Mouse (Mus musculus) lung, embryonic 16.5 days (tissue): ENCODE measurements around the gene Kcns1. TPM values are rescaled to one million over a fixed set of nuclear protein-coding genes. Genes with fewer than 3 reads are reported as not detected.

Experiments
- ATAC-seq: fragments of 200-750 bp; cut with Nextera tagmentation; 2 replicates; pipeline ENCODE4 v1.8.0; 2017; ENCODE audit warnings: low read depth, mild to moderate bottlenecking, moderate library complexity
- H3K27ac ChIP-seq: fragments of 300-500 bp; sonication (generic); 2 replicates; pipeline ENCODE4 v1.5.1; 2014; ENCODE audit warnings: mild to moderate bottlenecking, control low read depth, low read length
- H3K27me3 ChIP-seq: fragments of 300-500 bp; sonication (generic); 2 replicates; pipeline ENCODE4 v1.6.1; 2014; ENCODE audit warnings: low read depth, low read length, mixed read lengths; ENCODE audit not compliant: control insufficient read depth, insufficient read depth
- H3K36me3 ChIP-seq: fragments of 300-500 bp; sonication (generic); 2 replicates; pipeline ENCODE4 v1.6.1; 2014; ENCODE audit warnings: low read length; ENCODE audit not compliant: control insufficient read depth, insufficient read depth
- H3K4me1 ChIP-seq: fragments of 300-500 bp; sonication (generic); replicated peaks from 2 replicates; pipeline ENCODE4 v1.6.1; 2014; ENCODE audit warnings: low read length, mixed read lengths; ENCODE audit not compliant: control insufficient read depth, insufficient read depth
- H3K4me2 ChIP-seq: fragments of 300-500 bp; sonication (generic); 2 replicates; pipeline ENCODE4 v1.6.1; 2014; ENCODE audit warnings: low read depth, low read length, control low read depth
- H3K4me3 ChIP-seq: fragments of 300-500 bp; sonication (generic); 2 replicates; pipeline ENCODE4 v1.5.1; 2014; ENCODE audit warnings: mild to moderate bottlenecking, low read length, control low read depth
- H3K9ac ChIP-seq: fragments of 300-500 bp; sonication (generic); 2 replicates; pipeline ENCODE4 v1.6.1; 2014; ENCODE audit warnings: low read length, control low read depth
- H3K9me3 ChIP-seq: fragments of 300-500 bp; sonication (generic); 2 replicates; pipeline ENCODE4 v1.6.1; 2016; ENCODE audit warnings: low read length; ENCODE audit not compliant: control insufficient read depth
- WGBS: fragments of 180-500 bp; shearing (Covaris S2); extraction: QIAGEN DNeasy Blood & Tissue Kit; methylation state at CpG from one replicate; pipeline ENCODE4 v1.1.7; 2014; 5-methylcytosine and 5-hydroxymethylcytosine counted together
- polyA plus RNA-seq: library from polyadenylated mRNA; unstranded; fragments of >200 nt; fragmentation: Nextera tagmentation; extraction: Ambion mirVana; gene quantifications from 2 replicates; pipeline ENCODE4 v1.2.1, GENCODE M21; 2015

Gene Kcns1
- polyA plus RNA-seq, 1 experiment from 2014 or later: not detected

- no peak overlapping the region for H3K9ac ChIP-seq
- no peaks in the 10 kb centered on the region for H3K9me3 ChIP-seq
- H3K4me2 ChIP-seq: no peak overlapping the region
- 93% methylated on average over 6 of the region's 6 CpGs for WGBS
- H3K27me3 ChIP-seq: no peaks in the 10 kb centered on the region
- H3K4me3 ChIP-seq: no peak overlapping the region
- no peak overlapping the region for H3K27ac ChIP-seq
- H3K4me1 ChIP-seq: no peaks in the 10 kb centered on the region
- H3K36me3 ChIP-seq: peaks cover 9% of the 10 kb centered on the region
- ATAC-seq: no peak
Observed at GRCm38 (mm10) chr2:164119503-164119902, 51.4 kb downstream of the Kcns1 start.

- no peak for ATAC-seq
- no peaks in the 10 kb centered on the region for H3K27me3 ChIP-seq
- no peak overlapping the region for H3K9ac ChIP-seq
- peaks cover 8% of the 10 kb centered on the region; the same call in 1 of the 2 replicates for H3K36me3 ChIP-seq
- no peaks in the 10 kb centered on the region for H3K4me1 ChIP-seq
- 80% methylated on average over 10 of the region's 10 CpGs for WGBS
- no peak overlapping the region for H3K27ac ChIP-seq
- no peak overlapping the region for H3K4me3 ChIP-seq
- H3K4me2 ChIP-seq: no peak overlapping the region
- H3K9me3 ChIP-seq: no peaks in the 10 kb centered on the region
Observed at GRCm38 (mm10) chr2:164115531-164115930, 55.4 kb downstream of the Kcns1 start.

- H3K27ac ChIP-seq: no peak overlapping the region
- no peak overlapping the region for H3K9ac ChIP-seq
- H3K36me3 ChIP-seq: peaks cover 8% of the 10 kb centered on the region; the same call in 1 of the 2 replicates
- WGBS: 90% methylated on average over 6 of the region's 6 CpGs
- no peak overlapping the region for H3K4me3 ChIP-seq
- H3K4me2 ChIP-seq: no peak overlapping the region
- H3K27me3 ChIP-seq: no peaks in the 10 kb centered on the region
- no peaks in the 10 kb centered on the region for H3K9me3 ChIP-seq
- H3K4me1 ChIP-seq: no peaks in the 10 kb centered on the region
- ATAC-seq: no peak
Observed at GRCm38 (mm10) chr2:164114051-164114450, 56.9 kb downstream of the Kcns1 start.

Other genes with a start within 250 kb of the Kcns1 start
- 294 and 308 TPM in 2 replicates for gene Ywhab, start 176.2 kb downstream of the Kcns1 start, polyA plus RNA-seq
- gene Pabpc1l, start 145.7 kb downstream of the Kcns1 start, polyA plus RNA-seq: 0.74 and 0.77 TPM in 2 replicates
- gene Stk4, start 100.8 kb downstream of the Kcns1 start, polyA plus RNA-seq: 22.3 and 31.5 TPM in 2 replicates
- 51.3 and 54.2 TPM in 2 replicates for gene Tomm34, start 99.9 kb downstream of the Kcns1 start, polyA plus RNA-seq
- 0.16 TPM in 1 of 2 replicates, not detected in the other for gene Wfdc5, start 11.6 kb upstream of the Kcns1 start, polyA plus RNA-seq
- 0.34 TPM in 1 of 2 replicates, not detected in the other for gene Wfdc12, start 19.5 kb upstream of the Kcns1 start, polyA plus RNA-seq
- not detected in 2 replicates for gene Wfdc15a, start 29.0 kb upstream of the Kcns1 start, polyA plus RNA-seq
- 1.1 TPM in 1 of 2 replicates, not detected in the other for gene Wfdc15b, start 50.5 kb upstream of the Kcns1 start, polyA plus RNA-seq
- not detected in 2 replicates for gene Svs2, start 67.4 kb upstream of the Kcns1 start, polyA plus RNA-seq
- gene Svs3b, start 85.5 kb upstream of the Kcns1 start, polyA plus RNA-seq: not detected in 2 replicates
- not detected in 2 replicates for gene Svs4, start 107.3 kb upstream of the Kcns1 start, polyA plus RNA-seq
- not detected in 2 replicates for gene Svs3a, start 118.2 kb upstream of the Kcns1 start, polyA plus RNA-seq
- gene Svs6, start 145.6 kb upstream of the Kcns1 start, polyA plus RNA-seq: not detected in 2 replicates
- gene Svs5, start 161.6 kb upstream of the Kcns1 start, polyA plus RNA-seq: not detected in 2 replicates
- gene Slpi, start 218.0 kb upstream of the Kcns1 start, polyA plus RNA-seq: 1.8 and 2.8 TPM in 2 replicates
- gene Rbpjl, start 232.0 kb upstream of the Kcns1 start, polyA plus RNA-seq: 16.8 and 21.9 TPM in 2 replicates
- gene Matn4, start 234.0 kb upstream of the Kcns1 start, polyA plus RNA-seq: 46.8 and 54.9 TPM in 2 replicates